Mouse (Mus musculus): ENCODE measurements around the gene Zfp882. TPM values are rescaled to one million over a fixed set of nuclear protein-coding genes. Genes with fewer than 3 reads are reported as not detected.

Gene Zfp882
- polyA plus RNA-seq, 1 experiment = 5.8 TPM

DNA sequence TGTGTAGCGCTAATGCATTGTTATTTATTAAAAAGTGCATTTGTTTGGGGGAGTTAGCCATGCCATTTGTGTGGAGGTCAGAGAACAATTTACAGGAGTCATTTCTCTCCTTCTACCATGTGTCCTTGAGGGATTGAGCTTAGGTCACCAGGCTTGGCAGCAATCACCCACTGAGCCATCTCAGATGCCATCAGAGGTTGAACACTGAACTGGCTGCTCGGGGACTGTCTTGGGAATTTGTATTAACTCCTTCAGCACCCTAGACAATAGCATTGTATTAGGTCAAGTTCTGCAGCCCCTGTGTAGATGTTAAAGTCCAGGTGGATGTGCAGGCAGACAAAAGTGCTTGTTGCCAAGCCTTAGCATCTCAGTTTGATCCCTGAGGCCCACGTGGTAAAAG lies 55.6 kb downstream of the Zfp882 start:
- H3K27ac ChIP-seq (ENCODE audit: insufficient read depth, low read length) = no peak overlapping the region
- peaks cover 26% of the 10 kb centered on the region for H3K9me3 ChIP-seq (replicated peaks; ENCODE audit: control insufficient read depth, insufficient read depth, low read length, poor library complexity, severe bottlenecking)
- H3K9ac ChIP-seq (ENCODE audit: low read depth, poor library complexity, severe bottlenecking) = no peak overlapping the region
- peaks cover 66% of the 10 kb centered on the region for H3K36me3 ChIP-seq (ENCODE audit: control insufficient read depth, insufficient read depth, low read length, poor library complexity, severe bottlenecking)
- no peaks in the 10 kb centered on the region for H3K27me3 ChIP-seq (ENCODE audit: control insufficient read depth, insufficient read depth, low read length, poor library complexity, severe bottlenecking)
- no peak overlapping the region for H3K4me3 ChIP-seq (ENCODE audit: low read depth, low read length)
- H3K4me1 ChIP-seq (ENCODE audit: control insufficient read depth, insufficient read depth, low read length) = no peaks in the 10 kb centered on the region
- TF ChIP-seq POLR2A (IDR thresholded peaks at IDR 0.05; ENCODE audit: insufficient read depth, low read length) (no peak), EP300 (IDR thresholded peaks at IDR 0.05; ENCODE audit: insufficient read depth, low read depth, low read length) (no peak), CTCF (IDR thresholded peaks at IDR 0.05; ENCODE audit: low read depth, low read length) (no peak)

GRCm38 (mm10) chr8:71965166-71965565 lies 56.8 kb downstream of the Zfp882 start:
- Histone ChIP-seq H3K4me1 (ENCODE audit: control insufficient read depth, insufficient read depth, low read length) (no peaks in the 10 kb centered on the region), H3K27me3 (ENCODE audit: control insufficient read depth, insufficient read depth, low read length, poor library complexity, severe bottlenecking) (no peaks in the 10 kb centered on the region), H3K9ac (ENCODE audit: low read depth, poor library complexity, severe bottlenecking) (no peak overlapping the region), H3K27ac (ENCODE audit: insufficient read depth, low read length) (no peak overlapping the region), H3K36me3 (ENCODE audit: control insufficient read depth, insufficient read depth, low read length, poor library complexity, severe bottlenecking) (peaks cover 71% of the 10 kb centered on the region), H3K9me3 (replicated peaks; ENCODE audit: control insufficient read depth, insufficient read depth, low read length, poor library complexity, severe bottlenecking) (peaks cover 26% of the 10 kb centered on the region), H3K4me3 (ENCODE audit: low read depth, low read length) (no peak overlapping the region)
- TF ChIP-seq CTCF (IDR thresholded peaks at IDR 0.05; ENCODE audit: low read depth, low read length) = no peak
- no peak for TF ChIP-seq POLR2A (IDR thresholded peaks at IDR 0.05; ENCODE audit: insufficient read depth, low read length)
- TF ChIP-seq EP300 (IDR thresholded peaks at IDR 0.05; ENCODE audit: insufficient read depth, low read depth, low read length) = no peak

Other genes with a start within 250 kb of the Zfp882 start
- gene Unc13a, start 236.9 kb upstream of the Zfp882 start, polyA plus RNA-seq (2011; ENCODE audit: insufficient read depth, insufficient read length, low read depth, missing spikeins) = 3.8 and 6.3 TPM in 2 replicates
- 8.0 and 9.7 TPM in 2 replicates for gene Jak3, start 232.3 kb upstream of the Zfp882 start, polyA plus RNA-seq (2011; ENCODE audit: insufficient read depth, insufficient read length, low read depth, missing spikeins)
- 1.3 and 3.7 TPM in 2 replicates for gene Insl3, start 219.4 kb upstream of the Zfp882 start, polyA plus RNA-seq (2011; ENCODE audit: insufficient read depth, insufficient read length, low read depth, missing spikeins)
- gene B3gnt3, start 206.8 kb upstream of the Zfp882 start, polyA plus RNA-seq (2011; ENCODE audit: insufficient read depth, insufficient read length, low read depth, missing spikeins) = 1.8 and 2.0 TPM in 2 replicates
- gene Fcho1, start 182.9 kb upstream of the Zfp882 start, polyA plus RNA-seq (2011; ENCODE audit: insufficient read depth, insufficient read length, low read depth, missing spikeins) = 8.7 and 8.8 TPM in 2 replicates
- gene Zfp709, start 26.6 kb upstream of the Zfp882 start, polyA plus RNA-seq (2011; ENCODE audit: insufficient read depth, insufficient read length, low read depth, missing spikeins) = 2.5 and 2.7 TPM in 2 replicates
- gene Zfp617, start within 50 bp of the Zfp882 start, polyA plus RNA-seq (2011; ENCODE audit: insufficient read depth, insufficient read length, low read depth, missing spikeins) = 20.4 and 21.9 TPM in 2 replicates
- gene Zfp961, start 42.4 kb downstream of the Zfp882 start, polyA plus RNA-seq (2011; ENCODE audit: insufficient read depth, insufficient read length, low read depth, missing spikeins) = 34.7 and 34.8 TPM in 2 replicates
- gene Cyp4f18, start 101.0 kb downstream of the Zfp882 start, polyA plus RNA-seq (2011; ENCODE audit: insufficient read depth, insufficient read length, low read depth, missing spikeins) = not detected in 2 replicates
- not detected in 2 replicates for gene Olfr372, start 132.6 kb downstream of the Zfp882 start, polyA plus RNA-seq (2011; ENCODE audit: insufficient read depth, insufficient read length, low read depth, missing spikeins)
- 0.15 TPM in 1 of 2 replicates, not detected in the other for gene Olfr373, start 174.6 kb downstream of the Zfp882 start, polyA plus RNA-seq (2011; ENCODE audit: insufficient read depth, insufficient read length, low read depth, missing spikeins)
- gene Olfr374, start 198.4 kb downstream of the Zfp882 start, polyA plus RNA-seq (2011; ENCODE audit: insufficient read depth, insufficient read length, low read depth, missing spikeins) = 0.37 and 0.53 TPM in 2 replicates
- gene Tpm4, start 226.4 kb downstream of the Zfp882 start, polyA plus RNA-seq (2011; ENCODE audit: insufficient read depth, insufficient read length, low read depth, missing spikeins) = 280 and 293 TPM in 2 replicates

All from ES-Bruce4 (cell line).